Mouse (Mus musculus): ENCODE data around the gene Hdac2. TPM values are rescaled to one million over a fixed set of nuclear protein-coding genes. Genes with fewer than 3 reads are reported as not detected.

Hdac2 gene
- polyA plus RNA-seq, 2 experiments from 2014 or later = 13.4 to 17.7 TPM

Other genes with a start within 250 kb of the Hdac2 start
- 1 to 10 TPM in 1 of 2 experiments, under 1 TPM in 1; 0.69 to 1.1 TPM for gene Marcks, start 164.4 kb downstream of the Hdac2 start, polyA plus RNA-seq (2017; shearing (Covaris generic))

Data from activated CD4-positive, CD25-positive, alpha-beta regulatory T cell, adult 4 months (primary cell).